In the genomic region with DNA sequence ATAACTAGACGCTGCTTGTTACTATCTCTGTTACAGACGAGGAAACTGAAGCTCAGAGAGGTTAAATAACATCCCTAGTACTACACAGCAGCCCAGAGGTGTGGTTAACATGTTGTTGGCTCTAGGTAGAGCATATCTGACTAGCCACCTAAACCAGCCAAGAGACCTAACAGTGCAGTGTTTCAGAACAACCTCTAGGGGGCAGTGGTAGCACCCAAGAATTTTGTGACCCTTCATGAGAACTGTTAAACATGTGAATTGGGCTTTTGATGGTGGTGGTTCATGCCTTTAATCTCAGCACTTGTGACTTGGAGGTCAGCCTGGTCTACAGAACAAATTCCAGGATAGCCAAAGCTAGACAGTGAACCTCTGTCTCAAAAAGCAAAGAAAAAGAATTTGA, we compare ENCODE assay signal across 7 mouse cellular contexts. TPM values are rescaled to one million over a fixed set of nuclear protein-coding genes. Genes with fewer than 3 reads are reported as not detected.
DNase-seq lines count a peak whose midpoint lies in the region; ATAC-seq and TF ChIP-seq lines count a peak whose summit lies in the region.

No protein-coding gene starts in this region.

- H3K27me3 ChIP-seq in stomach, embryonic 14.5 days (ENCODE audit: control insufficient read depth, insufficient read depth, low read length) = no peaks in the 10 kb centered on the region

- peak; percentile 56 for TF ChIP-seq CTCF in lung, adult 2 months (IDR thresholded peaks at IDR 0.05; ENCODE audit: insufficient read depth, low read length)

- no peaks in the 10 kb centered on the region for H3K36me3 ChIP-seq in stomach, embryonic 14.5 days (ENCODE audit: control insufficient read depth, insufficient read depth, low read length)

- WGBS in lung, adult 2 months = 38% methylated on average over 2 of the region's 2 CpGs
- 35% methylated on average over 2 of the region's 2 CpGs for WGBS in stomach, embryonic 14.5 days

- no peak for TF ChIP-seq POLR2A in lung, adult 2 months (IDR thresholded peaks at IDR 0.05; ENCODE audit: borderline replicate concordance, extremely low read depth, low read depth, low read length)

- peak; percentile 42; the same call in 1 of the 2 replicates for ATAC-seq in stomach, embryonic 14.5 days (ENCODE audit: insufficient number of reproducible peaks, insufficient read depth, low FRiP score, low read depth)

- H3K4me2 ChIP-seq in stomach, embryonic 14.5 days (replicated peaks; ENCODE audit: low read depth, low read length) = no peak overlapping the region

- H3K27ac ChIP-seq in stomach, embryonic 14.5 days (ENCODE audit: low read length) = no peak overlapping the region

- intact Hi-C loops in heart, postnatal 36 days (cut with DNase I) = loop anchor here (1.0 to 5.0 kb wide), 4 partner anchors 35 to 72 kb away; no protein-coding TSS in a partner anchor

- no peak overlapping the region for H3K4me3 ChIP-seq in lung, adult 2 months (replicated peaks; ENCODE audit: extremely low read depth, low read depth, low read length)
- no peak overlapping the region for H3K4me3 ChIP-seq in stomach, embryonic 14.5 days (ENCODE audit: low read depth, low read length)

- H3K4me1 ChIP-seq in lung, adult 2 months (ENCODE audit: control insufficient read depth, insufficient read depth, low read length) = no peaks in the 10 kb centered on the region
- H3K4me1 ChIP-seq in stomach, embryonic 14.5 days (ENCODE audit: control insufficient read depth, insufficient read depth, low read length) = no peaks in the 10 kb centered on the region

- H3K9ac ChIP-seq in stomach, embryonic 14.5 days (replicated peaks; ENCODE audit: low read depth, low read length) = no peak overlapping the region

- no peaks in the 10 kb centered on the region for H3K9me3 ChIP-seq in stomach, embryonic 14.5 days (ENCODE audit: control insufficient read depth, low read depth, low read length)

- DNase-seq in ovary, postnatal 14 days (ENCODE audit: low spot score) = peak; percentile 29
- no peak for DNase-seq in ovary, postnatal 10 days (ENCODE audit: low spot score)
- DNase-seq in T-cell, adult 2 months (ENCODE audit: low spot score) = peak; percentile 53
- peak; percentile 47 to 74 for DNase-seq in cerebellum, postnatal 10 days
- peak; percentile 22 to 48 for DNase-seq in heart, postnatal 36 days
- DNase-seq in lung, adult 2 months = peak; percentile 22

RNA-seq across cellular contexts. Expression of gene Tbc1d1, which starts 46.2 kb away (rescaled TPM):
- total RNA-seq in heart, postnatal 36 days (2021) = 10 to 100 TPM; 15.3 to 18.5 TPM
- 12.1 and 18.5 TPM in 2 replicates for polyA plus RNA-seq in lung, adult 2 months (2012; rRNA removed)
- polyA plus RNA-seq in stomach, embryonic 14.5 days (2014; fragmentation: Nextera tagmentation; extraction: Ambion mirVana) = 37.2 and 39.4 TPM in 2 replicates
